Mouse (Mus musculus): ENCODE measurements around the gene Il1rl1. TPM values are rescaled to one million over a fixed set of nuclear protein-coding genes. Genes with fewer than 3 reads are reported as not detected.

The Il1rl1 gene
- total and polyA plus RNA-seq, 3 experiments: 44.4 to 68.4 TPM; not detected in 1

GRCm38 (mm10) chr1:40430143-40430834 lies 919 bp downstream of the Il1rl1 start:
- H3K79me2 ChIP-seq (ENCODE audit: control insufficient read depth, insufficient read depth, low read length, poor library complexity): peaks cover 46% of the 10 kb centered on the region
- peaks cover 24 to 47% of the 10 kb centered on the region in 2 experiments for H3K4me1 ChIP-seq (ENCODE audit: control insufficient read depth in 1 of 2, insufficient read depth in 2 of 2, low read length in 2 of 2)
- H3K36me3 ChIP-seq (ENCODE audit: control insufficient read depth in 1 of 2, insufficient read depth in 2 of 2, low read length in 2 of 2): peaks cover 0 to 64% of the 10 kb centered on the region in 2 experiments; a peak in 2 of 4 replicates
- peak overlapping the region; percentile 56 to 86 for H3K4me3 ChIP-seq (ENCODE audit: control insufficient read depth in 1 of 2, insufficient read depth in 1 of 2, low read depth in 2 of 2, low read length in 2 of 2)
- no peaks in the 10 kb centered on the region for H3K27me3 ChIP-seq (ENCODE audit: control insufficient read depth in 1 of 2, insufficient read depth in 2 of 2, low read length in 2 of 2)
- no peaks in the 10 kb centered on the region for H3K9me3 ChIP-seq (replicated peaks; ENCODE audit: insufficient read depth, low read length)
- peak; percentile 58 for DNase-seq (ENCODE audit: low read depth, low spot score)
- H3K9ac ChIP-seq (ENCODE audit: control insufficient read depth, low read depth, low read length, poor library complexity, severe bottlenecking): peak overlapping the region; percentile 66
- H3K27ac ChIP-seq (ENCODE audit: control insufficient read depth, low read depth, low read length): peak overlapping the region; percentile 93
- TF ChIP-seq TBP (IDR thresholded peaks at IDR 0.05; ENCODE audit: low read depth, low read length) (0 out of 2 replicates have a peak, but pooled peaks have one; percentile 25), POLR2AphosphoS5 (IDR thresholded peaks at IDR 0.05; ENCODE audit: borderline replicate concordance, low read depth, low read length) (no peak), MAZ (IDR thresholded peaks at IDR 0.05; ENCODE audit: low read depth, low read length) (no peak), NRF1 (IDR thresholded peaks at IDR 0.05; ENCODE audit: insufficient read depth, low read depth, low read length, poor library complexity, severe bottlenecking) (no peak), MAFK (IDR thresholded peaks at IDR 0.05; ENCODE audit: borderline replicate concordance, low read depth, low read length) (no peak), POLR2A (IDR thresholded peaks at IDR 0.05; ENCODE audit: control insufficient read depth in 1 of 2, insufficient read depth in 1 of 2, low read depth in 1 of 2, low read length in 2 of 2, poor library complexity in 1 of 2) (no peak), SIN3A (IDR thresholded peaks at IDR 0.05; ENCODE audit: low read length) (peak; percentile 56; the same call in 1 of the 2 replicates), RAD21 (IDR thresholded peaks at IDR 0.05; ENCODE audit: low read depth, low read length) (no peak), NELFE (IDR thresholded peaks at IDR 0.05; ENCODE audit: low read depth, low read length) (no peak), BHLHE40 (IDR thresholded peaks at IDR 0.05; ENCODE audit: borderline replicate concordance, low read depth, low read length) (0 out of 2 replicates have a peak, but pooled peaks have one; percentile 11), MAX (IDR thresholded peaks at IDR 0.05; ENCODE audit: low read length) (peak; percentile 55), TAL1 (IDR thresholded peaks at IDR 0.05; ENCODE audit: low read length) (0 out of 2 replicates have a peak, but pooled peaks have one; percentile 6), JUND (IDR thresholded peaks at IDR 0.05; ENCODE audit: low read depth, low read length) (no peak), ZMIZ1 (IDR thresholded peaks at IDR 0.05; ENCODE audit: low read depth, low read length) (no peak), MYB (IDR thresholded peaks at IDR 0.05; ENCODE audit: low read depth, low read length) (no peak), POLR2AphosphoS2 (IDR thresholded peaks at IDR 0.05; ENCODE audit: low read length) (no peak), MXI1 (IDR thresholded peaks at IDR 0.05; ENCODE audit: low read depth, low read length) (peak; percentile 70), KAT2A (conservative IDR thresholded peaks at IDR 0.05; ENCODE audit: low read depth, low read length) (no peak), USF2 (IDR thresholded peaks at IDR 0.05; ENCODE audit: borderline replicate concordance in 1 of 2, insufficient read depth in 1 of 2, low read depth in 1 of 2, low read length in 2 of 2) (no peak), UBTF (IDR thresholded peaks at IDR 0.05; ENCODE audit: borderline replicate concordance, insufficient read depth, low read depth, low read length) (no peak), GATA1 (IDR thresholded peaks at IDR 0.05; ENCODE audit: low read depth, low read length) (no peak), SMC3 (IDR thresholded peaks at IDR 0.05; ENCODE audit: low read depth, low read length) (no peak), EP300 (IDR thresholded peaks at IDR 0.05; ENCODE audit: low read depth in 1 of 2, low read length in 2 of 2) (peak; percentile 37 to 45; a peak in 2 of 4 replicates), CHD1 (IDR thresholded peaks at IDR 0.05; ENCODE audit: low read depth, low read length) (no peak), RCOR1 (IDR thresholded peaks at IDR 0.05; ENCODE audit: low read depth, low read length) (peak; percentile 33; the same call in 1 of the 2 replicates), CHD2 (IDR thresholded peaks at IDR 0.05; ENCODE audit: low read length) (no peak), TCF12 (IDR thresholded peaks at IDR 0.05; ENCODE audit: low read depth, low read length) (0 out of 2 replicates have a peak, but pooled peaks have one; percentile 15), HCFC1 (IDR thresholded peaks at IDR 0.05; ENCODE audit: low read depth, low read length) (no peak), MEF2A (IDR thresholded peaks at IDR 0.05; ENCODE audit: extremely low read depth, insufficient replicate concordance, low read depth, low read length, poor library complexity, severe bottlenecking) (no peak), USF1 (IDR thresholded peaks at IDR 0.05; ENCODE audit: low read depth, low read length) (no peak), ZC3H11A (IDR thresholded peaks at IDR 0.05; ENCODE audit: low read depth, low read length) (no peak), MYC (IDR thresholded peaks at IDR 0.05; ENCODE audit: low read depth, low read length) (no peak), GABPA (IDR thresholded peaks at IDR 0.05; ENCODE audit: low read depth, low read length) (no peak), ETS1 (IDR thresholded peaks at IDR 0.05; ENCODE audit: low read depth, low read length) (0 out of 2 replicates have a peak, but pooled peaks have one; percentile 4), ZNF384 (IDR thresholded peaks at IDR 0.05; ENCODE audit: low read depth, low read length) (peak; percentile 68), ELF1 (IDR thresholded peaks at IDR 0.05; ENCODE audit: low read depth, low read length) (no peak)

Data from MEL (cell line).